Mouse (Mus musculus) heart, postnatal 4 days (tissue): ENCODE measurements at regions not wholly inside any gene's neighbourhood (a gene's known extent, or its start where the extent isn't known, plus 50 kb on each side); places are given as distances from the start of the nearest gene placed in this dataset.
"Not testable (repeated sequence)": the region's sequence is repeated elsewhere in the genome, so short reads cannot be mapped to it uniquely, and the experiment has no call there.

ENCODE experiments used
- DNase-seq: peaks from one replicate; pipeline ENCODE4 v3.0.0; 2021

DNA sequence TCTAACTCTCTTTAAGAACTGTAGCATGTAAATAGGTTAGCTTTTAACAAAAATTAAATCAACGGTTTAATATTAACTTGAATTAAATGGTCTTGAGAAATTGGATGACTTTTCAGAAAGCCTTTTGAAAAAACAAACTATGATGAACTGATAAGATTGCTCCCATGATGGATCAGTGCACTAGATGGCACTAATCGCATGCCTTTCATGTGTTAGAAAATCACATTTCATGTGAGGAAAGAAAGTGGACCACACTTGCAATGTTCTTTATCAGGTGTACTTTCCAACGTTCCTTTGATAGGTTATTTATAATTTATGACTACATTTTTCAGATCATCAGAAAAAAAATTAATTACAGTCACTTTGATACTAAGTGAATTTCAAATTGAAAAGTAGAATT is 1003.2 kb upstream of the 4930412O13Rik start:
- no peak for DNase-seq

DNA sequence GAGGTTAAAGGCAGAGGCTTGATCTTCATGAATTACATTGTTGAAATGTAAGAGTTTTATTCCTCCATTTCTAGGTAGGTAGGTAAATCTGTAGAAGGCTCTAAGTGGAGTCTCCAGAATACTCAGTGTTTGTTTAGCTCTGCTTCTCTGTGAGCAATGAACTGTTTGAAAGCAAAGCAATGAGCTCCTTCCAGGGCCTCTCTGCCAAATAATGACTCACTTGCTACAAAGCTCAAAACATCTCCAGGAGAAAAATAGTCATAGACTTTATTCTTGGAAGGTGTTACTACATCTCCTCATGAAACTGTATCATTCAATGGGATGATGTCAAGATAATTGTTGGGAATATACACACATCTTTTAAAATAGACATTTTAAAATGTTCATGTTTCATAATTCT is 968.6 kb upstream of the 4930412O13Rik start:
- DNase-seq, result no peak

DNA sequence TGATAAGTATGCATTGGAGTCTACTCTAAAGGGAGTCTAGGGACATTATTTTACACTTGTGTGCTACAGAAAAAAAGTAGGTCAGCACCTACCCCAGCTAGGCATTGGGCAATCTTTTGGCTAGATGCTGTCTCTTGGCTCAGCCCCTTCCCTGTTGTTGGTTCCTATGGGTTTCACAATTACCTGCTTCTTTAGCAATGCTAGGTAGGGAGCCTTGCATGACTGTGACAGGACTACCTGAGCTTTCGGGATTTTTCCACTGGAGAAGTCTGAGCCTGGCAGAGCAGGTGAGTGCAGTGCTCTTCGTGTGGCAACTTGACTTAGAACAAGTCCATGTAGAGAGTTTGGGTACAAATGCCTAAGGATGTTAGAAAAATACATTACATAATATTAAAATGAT is 956.2 kb upstream of the 4930412O13Rik start:
- no peak for DNase-seq

DNA sequence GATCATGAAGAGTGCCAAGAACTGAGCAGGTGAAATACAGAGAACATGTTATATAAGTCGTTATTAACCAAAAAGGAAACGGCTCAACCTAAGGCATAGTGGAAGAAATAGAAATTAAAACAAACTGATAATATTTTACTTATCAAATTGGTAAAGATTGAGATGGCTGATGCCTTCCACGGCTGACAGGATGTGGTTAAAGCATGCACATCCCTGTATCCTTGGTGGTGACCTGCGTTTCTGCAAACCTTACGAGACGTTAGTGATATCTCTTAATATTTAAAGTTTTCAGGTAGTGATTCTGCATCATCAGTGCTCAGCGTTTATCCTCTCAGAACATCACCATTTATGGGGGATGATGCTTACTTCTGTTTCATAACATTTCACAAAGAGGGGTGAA is 939.5 kb upstream of the 4930412O13Rik start:
- DNase-seq, result no peak

DNA sequence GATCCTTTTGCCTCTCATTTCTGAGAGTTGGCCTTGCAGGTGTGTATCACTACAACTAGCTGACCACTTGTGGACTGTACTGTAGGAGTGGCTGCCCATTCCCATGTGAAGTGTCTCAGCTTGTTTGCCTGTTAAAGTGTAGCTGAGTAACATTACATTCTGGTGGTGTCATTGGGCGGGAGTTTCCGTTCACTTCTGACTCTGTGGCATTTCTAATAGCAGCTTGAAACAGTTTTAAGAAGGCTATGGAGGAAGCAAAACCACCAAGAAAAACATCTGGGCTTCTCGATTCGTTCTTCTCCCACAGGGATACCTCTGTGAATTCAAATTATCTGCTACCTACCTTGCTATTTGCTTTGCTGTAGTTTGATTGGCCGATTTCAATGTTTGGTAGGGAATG is 922.1 kb upstream of the 4930412O13Rik start:
- no peak for DNase-seq

DNA sequence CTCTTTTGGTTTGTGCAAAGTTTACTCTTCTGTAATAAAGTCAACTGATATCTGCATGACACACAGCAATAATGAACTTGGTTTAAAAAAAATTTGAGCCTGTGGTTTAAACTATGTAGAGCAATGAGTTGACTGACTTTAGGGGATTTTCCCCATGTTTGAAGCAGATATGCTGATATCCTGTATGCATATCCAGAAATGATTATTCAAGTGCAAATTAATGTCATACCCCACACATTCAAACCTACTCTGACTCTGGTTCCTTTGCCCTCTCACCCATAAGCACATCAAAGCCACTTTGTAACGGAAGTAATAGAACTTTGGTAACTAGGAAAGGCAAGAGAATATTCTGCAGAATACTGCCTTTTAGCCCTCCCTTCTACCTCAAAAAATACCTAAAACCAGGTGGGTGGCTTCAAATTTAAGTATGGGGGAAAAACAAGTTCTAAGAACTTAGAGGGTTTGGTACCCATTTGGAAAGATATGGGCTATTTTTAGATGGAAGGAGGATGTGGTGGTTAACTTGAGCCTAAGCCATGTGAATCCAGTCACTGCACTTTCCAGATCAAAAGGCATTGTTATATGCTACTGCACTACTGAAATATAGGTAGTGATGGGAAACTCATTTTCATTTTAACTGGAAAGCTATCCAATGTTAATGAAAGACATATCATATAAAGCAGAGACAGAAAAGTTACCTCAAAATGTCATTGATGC is 915.9 kb upstream of the 4930412O13Rik start:
- DNase-seq, result no peak

DNA sequence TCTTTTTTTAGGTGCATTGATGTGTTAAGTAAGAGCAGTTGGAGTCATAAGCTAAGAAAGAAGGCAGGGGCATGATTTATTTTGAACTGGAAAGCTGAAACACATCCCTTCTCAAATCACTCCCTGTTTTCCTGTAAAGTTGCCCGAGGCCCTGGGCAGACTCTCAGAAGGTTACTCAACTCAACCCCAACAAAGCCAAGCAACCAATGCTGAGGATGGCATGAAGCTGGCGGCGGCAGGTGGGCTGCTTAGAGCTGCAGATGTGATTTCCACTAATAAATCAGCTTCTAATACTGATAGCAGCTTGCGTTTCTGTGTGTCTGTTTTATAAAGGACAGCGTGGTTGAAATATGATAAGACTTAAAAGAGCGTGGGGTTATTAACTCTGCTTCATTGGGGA is 905.4 kb upstream of the 4930412O13Rik start:
- no peak for DNase-seq

DNA sequence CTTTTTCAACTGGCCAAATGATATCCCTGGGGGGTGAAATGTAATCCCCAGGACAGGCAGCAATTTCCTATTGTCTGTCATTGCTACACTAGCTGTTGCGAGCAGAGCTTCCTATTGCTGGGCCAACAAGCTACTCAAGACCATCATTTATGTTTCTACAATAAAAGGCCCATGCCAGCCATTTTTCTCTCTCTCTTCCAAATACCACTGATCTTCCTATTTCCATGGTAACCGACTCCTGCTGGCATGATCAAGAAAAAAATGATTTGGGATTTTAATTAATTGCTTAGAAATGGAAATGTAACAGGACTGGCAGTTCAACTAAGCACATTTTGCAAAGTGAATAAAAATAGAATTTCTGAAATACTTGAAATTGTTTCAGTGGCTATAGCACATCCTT is 868.7 kb upstream of the 4930412O13Rik start:
- no peak for DNase-seq

DNA sequence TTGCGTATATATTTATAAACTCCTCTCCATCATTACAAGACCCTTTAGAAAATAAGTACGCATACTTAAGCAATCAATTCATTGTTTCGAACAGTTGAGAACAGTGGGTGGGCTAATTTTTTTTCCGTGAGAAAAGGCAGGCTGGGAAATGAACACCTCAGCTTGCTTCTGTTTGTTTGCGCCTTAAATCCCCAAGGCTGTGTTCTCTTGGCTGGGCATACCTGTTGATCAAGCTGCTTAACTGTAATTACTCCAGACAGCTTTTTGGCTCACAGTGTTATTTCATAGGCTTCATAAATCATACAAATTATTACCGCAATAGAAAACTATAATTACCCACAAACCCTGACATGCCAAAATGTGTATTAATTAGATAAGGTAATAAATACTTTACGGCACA is 848.0 kb upstream of the 4930412O13Rik start:
- DNase-seq, result no peak

DNA sequence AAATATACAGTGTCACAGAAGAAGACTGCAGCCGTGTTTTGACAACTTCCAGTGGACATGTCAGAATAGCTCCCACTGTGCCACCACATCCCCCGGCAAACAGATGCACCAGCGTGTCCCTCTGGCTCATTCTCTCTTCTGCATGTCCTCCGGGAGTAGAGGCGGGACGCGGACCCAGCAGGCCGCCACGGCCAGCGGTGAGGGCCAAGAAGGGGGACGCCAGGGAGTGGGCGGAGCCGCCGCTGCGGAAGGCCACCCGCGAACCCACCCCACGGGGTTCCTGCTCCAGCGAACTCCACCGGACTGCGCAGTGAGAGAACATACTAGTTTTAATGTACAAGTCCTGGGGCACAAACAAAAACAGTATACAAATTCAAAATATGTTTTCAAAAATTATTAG is 838.7 kb upstream of the 4930412O13Rik start:
- DNase-seq, result not testable (repeated sequence)

DNA sequence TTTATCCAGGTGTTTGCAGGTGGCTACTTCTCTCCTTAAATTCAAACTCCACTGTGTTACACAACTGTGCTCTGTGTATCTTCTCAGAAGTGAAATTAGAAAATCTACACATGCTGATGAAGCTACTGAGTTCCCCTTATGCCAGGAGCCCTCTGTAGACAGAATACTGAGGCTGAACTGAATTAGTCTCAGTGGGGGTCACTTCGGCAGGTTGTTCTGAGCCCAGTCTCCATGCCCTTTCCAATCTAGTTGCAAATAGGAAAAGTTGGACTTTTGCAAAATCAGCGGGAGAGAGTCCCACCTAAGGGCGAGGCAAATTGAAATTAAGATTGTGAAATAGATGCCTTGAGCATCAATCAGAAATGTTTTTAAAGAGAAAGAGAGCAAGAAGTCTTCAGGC is 833.1 kb upstream of the 4930412O13Rik start:
- DNase-seq, result no peak

DNA sequence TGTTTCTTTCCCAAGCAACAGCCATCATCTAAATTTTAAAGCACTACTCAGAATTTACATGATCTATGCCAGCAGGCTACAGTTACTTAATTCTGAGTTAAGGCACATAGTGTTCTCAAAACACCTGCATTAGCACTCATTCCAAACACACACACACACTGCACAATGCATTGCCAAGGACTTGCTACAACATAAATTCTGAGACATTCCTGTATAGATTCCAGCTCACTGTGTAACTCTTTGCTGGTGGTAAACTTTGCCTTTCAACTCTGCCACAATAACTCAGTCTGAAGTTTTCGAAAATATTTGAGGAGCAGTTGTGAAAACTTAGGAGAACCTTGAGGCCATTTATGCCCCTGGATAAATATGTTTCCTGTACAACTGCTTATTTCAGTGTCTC is 807.2 kb upstream of the 4930412O13Rik start:
- no peak for DNase-seq

DNA sequence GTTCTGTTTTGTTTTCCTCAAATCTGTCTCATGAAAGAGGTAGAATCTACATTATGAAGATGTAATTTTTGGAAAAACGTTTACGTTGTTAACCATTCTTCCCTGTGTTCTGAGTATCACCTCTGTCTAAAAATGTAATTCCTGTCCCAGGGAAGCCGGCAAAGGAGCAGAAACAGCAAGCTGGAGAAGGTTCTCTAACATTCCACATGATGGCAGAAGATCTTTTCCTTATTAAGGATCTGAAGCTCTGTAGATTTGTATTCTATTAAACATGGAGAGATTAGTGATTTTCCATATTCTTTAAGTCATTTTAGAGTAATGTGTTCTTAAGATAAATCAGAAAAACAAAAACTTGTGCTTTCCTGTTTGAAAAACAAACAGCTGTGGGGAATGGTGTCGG is 802.9 kb upstream of the 4930412O13Rik start:
- DNase-seq, result no peak

DNA sequence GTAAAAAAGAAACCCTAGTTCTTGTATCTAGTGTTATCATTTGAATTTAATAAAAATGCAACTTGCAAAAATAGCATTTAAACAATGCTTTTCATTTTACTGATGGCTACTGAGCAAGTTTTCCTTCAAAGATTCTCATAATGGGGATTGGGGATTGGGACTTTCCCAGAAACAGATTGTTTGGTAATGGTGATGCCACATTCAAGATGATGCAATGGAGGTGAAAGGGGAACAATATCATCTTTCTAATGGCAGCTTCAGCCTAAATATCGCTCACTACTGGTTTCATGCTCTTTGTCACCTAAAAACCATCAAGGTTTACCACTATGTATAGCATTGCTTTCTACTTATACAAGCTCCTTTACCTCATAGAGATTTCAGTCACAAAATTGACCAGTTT is 799.3 kb upstream of the 4930412O13Rik start:
- DNase-seq, result no peak

DNA sequence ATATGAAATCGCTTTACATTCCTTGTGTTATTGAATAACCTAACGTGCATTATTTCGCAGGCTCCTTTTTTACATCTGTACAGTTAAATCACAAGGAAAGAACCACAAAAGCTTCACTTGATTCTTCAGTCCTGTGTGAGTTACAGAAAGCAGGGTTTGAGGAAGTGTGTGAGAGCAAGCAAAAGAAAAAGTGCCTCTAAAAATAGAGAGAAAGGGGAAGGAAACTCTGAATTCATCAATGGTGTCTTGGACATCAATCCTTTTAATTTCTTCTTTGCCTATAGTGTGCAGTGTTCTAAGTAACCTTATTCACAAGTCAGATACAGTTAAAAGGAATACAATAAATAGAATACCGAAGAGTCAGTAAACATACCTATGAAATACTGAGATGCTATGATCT is 785.7 kb upstream of the 4930412O13Rik start:
- DNase-seq, result no peak

DNA sequence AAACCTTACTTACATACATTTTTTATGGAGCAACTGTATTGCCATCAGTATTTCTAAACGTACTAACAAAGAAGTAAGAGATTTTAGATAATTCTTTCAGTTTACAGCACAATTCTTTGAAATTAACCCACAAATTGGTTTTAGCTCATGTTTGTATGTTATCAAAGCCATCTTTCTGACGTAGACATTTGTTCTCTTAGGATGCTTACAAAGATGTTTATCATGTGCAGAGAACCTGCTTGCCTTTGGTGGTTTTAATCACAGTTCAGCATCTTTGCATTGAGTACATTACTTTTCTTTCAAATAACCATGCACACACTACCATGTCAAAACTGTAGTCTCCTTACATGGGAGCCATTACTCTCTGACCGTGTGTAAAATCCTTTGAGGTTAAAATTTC is 764.4 kb upstream of the 4930412O13Rik start:
- no peak for DNase-seq

DNA sequence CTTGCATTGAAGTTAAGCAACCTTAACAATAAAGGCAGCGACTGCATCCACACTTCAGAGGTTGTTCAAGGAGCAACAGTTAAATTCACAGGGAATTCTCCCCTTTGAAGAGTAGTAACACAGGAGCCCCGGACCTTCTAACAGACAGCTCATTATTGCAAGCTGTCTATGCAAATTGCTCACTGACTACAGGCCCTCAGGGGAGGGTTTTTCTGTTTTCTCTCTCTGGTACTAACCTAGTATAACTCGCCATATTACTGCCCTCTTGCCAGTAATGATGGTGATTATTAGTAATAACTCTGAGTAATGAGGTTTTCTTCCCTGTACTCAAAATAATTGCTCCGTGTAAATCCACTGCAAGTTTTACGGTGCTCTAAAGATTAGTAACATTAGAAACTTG is 763.5 kb upstream of the 4930412O13Rik start:
- no peak for DNase-seq

DNA sequence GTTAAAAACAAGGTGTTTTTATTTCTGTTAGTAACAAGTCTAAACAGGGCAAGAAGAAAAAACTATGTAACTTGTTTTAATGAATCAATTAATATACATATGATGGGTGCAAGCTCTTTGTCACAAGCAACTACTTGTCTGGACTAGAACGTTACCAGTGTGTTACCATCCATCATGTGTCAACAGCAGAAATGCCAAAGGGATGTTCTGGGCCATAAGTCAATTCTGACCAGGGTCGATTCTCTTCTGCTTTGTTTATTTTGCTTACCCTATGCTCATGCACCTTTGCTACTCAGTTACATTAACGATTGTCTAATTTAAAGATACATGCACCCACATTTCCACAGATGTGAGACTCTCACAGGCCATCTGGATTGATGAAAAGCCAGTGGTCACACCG is 744.1 kb upstream of the 4930412O13Rik start:
- DNase-seq, result no peak

DNA sequence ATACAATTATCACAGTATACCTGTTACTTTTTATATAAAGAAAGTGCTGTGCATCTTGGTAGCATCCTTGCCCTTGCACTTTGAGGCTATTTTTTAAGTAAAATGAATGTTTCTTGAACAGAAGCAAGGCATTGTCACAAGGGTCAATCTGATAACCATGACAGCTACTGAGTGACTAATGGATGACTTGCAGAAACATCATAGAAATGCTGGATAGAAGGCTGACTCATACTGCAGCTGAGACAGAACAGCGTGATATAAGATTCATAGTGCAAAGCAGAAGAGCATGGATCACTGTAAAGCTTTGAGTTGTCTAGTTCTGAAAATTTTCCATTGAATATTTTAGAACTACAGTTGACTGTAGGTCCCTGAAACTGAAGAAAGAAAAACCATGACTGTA is 739.6 kb upstream of the 4930412O13Rik start:
- DNase-seq, result no peak

DNA sequence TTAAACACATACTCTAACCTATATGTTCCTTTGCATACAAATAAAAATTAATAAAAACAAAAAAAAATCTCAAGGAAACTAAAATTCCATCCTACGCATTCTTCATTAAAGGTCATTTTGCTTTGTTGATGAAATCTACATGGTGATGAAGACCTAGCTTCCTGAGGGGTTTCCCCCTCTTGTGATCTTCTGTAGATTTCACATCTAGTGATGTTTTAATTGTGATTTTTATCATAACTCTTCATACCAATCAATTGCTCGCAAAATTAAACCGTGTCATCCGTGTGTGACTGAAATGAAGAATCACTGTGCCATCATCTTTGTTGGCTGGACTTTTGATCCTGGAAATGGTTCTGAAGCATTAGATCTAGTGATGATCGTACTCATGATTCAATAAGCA is 725.4 kb upstream of the 4930412O13Rik start:
- no peak for DNase-seq

DNA sequence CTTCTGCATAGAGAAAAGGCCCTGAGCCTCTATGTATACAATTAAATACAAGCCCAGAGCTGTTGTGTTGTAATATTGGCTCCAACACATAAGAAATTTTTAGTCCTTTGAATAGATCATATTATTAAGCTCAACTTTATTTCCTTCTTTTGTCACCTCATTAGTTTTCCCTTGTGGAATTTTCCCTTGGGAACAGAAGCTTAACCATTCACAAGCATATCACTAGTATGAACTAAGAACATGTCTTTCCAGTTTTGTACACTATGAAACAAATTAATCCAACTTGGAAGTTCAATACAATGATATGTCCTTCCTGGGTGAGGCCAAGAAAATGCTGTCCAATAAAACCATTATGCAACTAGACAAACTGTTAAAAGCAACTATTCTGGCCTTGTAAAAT is 720.9 kb upstream of the 4930412O13Rik start:
- DNase-seq, result no peak

DNA sequence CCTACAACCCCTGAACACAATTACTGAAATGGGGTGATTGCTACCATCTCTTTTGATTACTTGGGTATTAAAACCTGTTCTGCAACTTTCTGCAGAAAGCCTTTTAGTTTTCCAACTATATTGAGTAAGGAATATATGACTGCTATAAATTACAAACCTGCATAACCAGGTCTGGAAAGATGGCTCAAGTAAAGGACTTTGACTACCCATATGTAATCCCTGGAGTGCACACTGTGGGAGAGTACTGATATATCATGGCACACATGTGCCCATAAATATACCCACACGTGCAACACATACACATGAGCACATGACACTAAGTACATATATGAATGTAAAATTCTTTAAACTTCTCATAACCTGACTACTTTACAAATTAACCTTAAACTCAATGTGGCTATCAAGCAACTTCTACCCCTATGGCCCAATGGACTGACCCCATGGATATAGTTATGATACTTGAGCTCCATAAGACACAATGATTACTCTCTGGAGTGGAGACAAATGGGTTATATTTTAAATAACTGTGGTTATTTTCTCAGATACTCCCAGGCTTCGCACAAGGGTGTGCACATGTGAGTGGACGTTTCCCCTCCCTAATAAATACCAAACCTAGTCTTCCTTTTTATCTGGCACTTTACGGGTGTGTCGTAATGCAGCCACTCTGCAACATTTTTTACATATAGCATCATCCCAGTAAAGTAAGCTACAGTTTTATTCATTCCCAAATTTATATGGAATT is 717.1 kb upstream of the 4930412O13Rik start:
- no peak for DNase-seq

DNA sequence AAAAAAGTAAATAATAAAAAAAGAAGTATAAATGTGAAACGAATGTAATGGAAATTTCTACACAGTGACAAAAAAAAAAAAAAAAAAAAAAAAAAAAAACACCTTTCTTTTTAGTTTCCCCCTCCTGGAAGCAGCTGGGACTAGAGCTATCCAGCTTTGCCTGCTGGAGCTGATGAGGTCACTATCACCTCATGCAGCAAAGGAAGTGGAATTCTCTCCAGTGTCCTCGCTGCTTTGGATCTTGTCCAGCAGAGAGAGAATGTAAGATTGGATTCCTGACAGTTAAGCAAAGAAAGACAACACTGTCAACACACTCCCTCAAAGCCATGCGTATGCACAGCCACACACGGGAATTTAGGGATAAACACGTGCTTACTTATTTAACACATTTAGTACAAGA is 698.9 kb upstream of the 4930412O13Rik start:
- DNase-seq, result peak; percentile 38

DNA sequence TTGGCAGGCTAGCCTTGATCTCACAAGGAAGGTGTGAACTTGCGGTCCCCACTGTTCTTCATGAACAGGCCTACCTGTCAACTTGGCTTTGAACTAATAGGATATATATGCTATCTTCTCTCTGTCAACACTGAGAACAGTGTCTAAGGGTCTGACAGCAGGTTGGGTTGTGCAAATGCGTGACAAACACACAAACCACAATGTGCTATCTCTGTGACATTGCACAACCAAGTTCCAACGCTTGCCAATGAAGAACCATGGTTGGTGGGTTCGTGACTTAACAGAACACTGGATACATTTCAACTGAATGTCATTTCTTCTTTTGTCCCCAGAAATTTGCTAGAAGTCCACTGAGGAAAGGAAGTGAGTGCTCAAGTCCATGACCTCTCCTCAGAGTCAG is 696.8 kb upstream of the 4930412O13Rik start:
- DNase-seq, result no peak
